Mouse (Mus musculus): ENCODE data around the gene Carmil2. TPM values are rescaled to one million over a fixed set of nuclear protein-coding genes. Genes with fewer than 3 reads are reported as not detected.

The Carmil2 gene
- polyA plus RNA-seq, 1 experiment = not detected

DNA sequence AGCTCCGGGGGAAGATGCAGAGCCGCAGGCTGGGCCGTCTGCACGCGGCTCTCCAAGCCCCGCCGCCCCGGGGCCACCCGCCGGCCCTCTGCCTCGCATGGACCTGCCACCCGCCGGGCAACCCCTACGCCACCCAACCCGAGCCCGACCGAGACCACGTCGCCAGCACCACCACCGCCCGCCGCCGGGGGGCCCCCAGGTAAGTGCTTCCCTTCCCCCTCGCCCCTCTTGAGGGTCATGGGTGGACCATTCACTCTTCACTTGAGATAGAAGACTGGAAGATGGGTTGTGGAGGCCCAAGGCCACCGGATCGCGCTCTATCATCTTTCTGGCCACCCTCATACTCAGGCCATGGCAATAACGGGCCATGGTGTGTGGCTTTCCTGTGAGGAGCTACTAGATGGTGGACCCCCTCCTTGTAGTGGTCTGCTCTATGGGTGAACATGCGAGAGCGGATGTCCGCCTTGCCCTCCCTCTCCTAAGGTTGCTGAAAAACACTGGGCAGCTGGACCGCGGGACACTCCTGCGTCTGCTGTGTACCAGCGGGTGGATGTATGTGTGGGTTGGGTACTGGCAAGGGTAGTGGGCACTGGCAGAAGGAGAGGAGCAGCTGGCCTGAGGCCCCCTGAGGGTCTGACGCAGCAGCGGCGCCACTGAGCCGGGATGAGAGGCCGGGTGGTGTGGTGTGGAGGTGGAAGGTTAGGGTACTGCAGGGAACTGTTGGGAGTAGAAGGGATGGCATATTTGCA, 8.2 kb downstream of the Carmil2 start:
- H3K27ac ChIP-seq (ENCODE audit: insufficient read depth, low read depth, low read length) = no peak overlapping the region
- no peaks in the 10 kb centered on the region for H3K4me1 ChIP-seq (ENCODE audit: control insufficient read depth, insufficient read depth, low read length)
- no peak for TF ChIP-seq POLR2A (IDR thresholded peaks at IDR 0.05; ENCODE audit: borderline replicate concordance, low read depth, low read length)
- no peak for TF ChIP-seq CTCF (IDR thresholded peaks at IDR 0.05; ENCODE audit: low read depth, low read length)
- H3K4me3 ChIP-seq (ENCODE audit: insufficient read depth, low read length) = no peak overlapping the region

DNA sequence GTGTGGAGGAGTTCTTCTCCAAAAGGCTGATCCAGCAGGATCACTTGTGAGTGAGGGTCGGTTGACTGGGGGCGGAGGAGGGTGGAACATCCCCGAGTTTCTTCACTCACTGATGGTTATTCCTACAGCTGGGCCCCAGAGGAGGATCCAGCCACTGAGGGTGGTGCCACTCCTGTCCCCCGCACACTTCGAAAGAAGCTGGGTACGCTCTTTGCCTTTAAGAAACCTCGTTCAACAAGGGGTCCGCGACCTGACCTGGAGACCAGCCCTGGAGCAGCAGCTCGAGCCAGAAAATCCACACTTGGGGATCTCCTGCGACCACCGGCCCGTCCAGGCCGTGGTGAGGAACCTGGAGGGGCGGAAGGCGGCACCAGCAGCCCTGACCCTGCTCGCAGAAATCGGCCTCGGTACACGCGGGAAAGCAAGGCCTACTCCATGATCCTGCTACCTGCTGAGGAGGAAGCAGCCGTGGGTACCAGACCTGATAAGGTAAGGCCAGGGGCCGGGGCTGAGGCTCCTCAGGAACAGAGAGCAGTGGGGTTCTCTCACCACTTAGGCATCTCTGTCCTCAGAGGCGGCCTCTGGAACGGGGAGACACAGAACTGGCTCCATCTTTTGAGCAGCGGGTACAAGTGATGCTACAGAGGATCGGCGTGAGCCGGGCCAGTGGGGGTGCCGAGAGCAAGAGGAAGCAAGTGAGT, 9.2 kb downstream of the Carmil2 start:
- Histone ChIP-seq H3K27ac (ENCODE audit: insufficient read depth, low read depth, low read length) (no peak overlapping the region), H3K4me1 (ENCODE audit: control insufficient read depth, insufficient read depth, low read length) (peaks cover 2% of the 10 kb centered on the region; the same call in 1 of the 2 replicates)
- TF ChIP-seq CTCF (IDR thresholded peaks at IDR 0.05; ENCODE audit: low read depth, low read length) (no peak), POLR2A (IDR thresholded peaks at IDR 0.05; ENCODE audit: borderline replicate concordance, low read depth, low read length) (no peak)

DNA sequence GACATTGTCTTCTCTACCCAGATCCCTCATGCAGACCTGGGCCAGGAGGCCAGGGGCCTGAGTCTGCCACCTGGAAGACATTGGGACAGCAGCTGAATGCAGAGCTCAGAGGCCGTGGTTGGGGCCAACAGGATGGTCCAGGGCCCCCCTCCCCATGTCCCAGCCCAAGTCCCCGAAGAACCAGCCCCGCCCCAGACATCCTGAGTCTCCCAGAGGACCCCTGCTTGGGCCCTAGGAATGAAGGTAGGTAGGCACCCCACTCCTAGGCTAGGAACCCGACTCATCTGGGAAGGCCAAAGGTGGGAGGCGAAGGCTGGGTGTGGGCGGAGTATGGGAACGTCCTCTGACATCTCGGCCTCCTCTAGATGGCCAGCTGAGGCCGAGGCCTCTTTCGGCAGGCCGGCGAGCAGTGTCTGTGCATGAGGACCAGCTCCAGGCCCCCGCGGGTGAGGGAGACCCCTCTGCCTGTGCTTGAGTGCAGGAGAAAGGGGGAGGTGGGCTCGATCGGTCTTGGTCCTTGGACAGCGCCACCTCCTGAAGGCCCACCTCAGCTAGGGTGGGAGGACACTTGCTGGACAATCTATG, 11.2 kb downstream of the Carmil2 start:
- H3K4me3 ChIP-seq (ENCODE audit: insufficient read depth, low read length) = no peak overlapping the region
- no peak for TF ChIP-seq CTCF (IDR thresholded peaks at IDR 0.05; ENCODE audit: low read depth, low read length)
- TF ChIP-seq POLR2A (IDR thresholded peaks at IDR 0.05; ENCODE audit: borderline replicate concordance, low read depth, low read length) = no peak
- peaks cover 2% of the 10 kb centered on the region; the same call in 1 of the 2 replicates for H3K4me1 ChIP-seq (ENCODE audit: control insufficient read depth, insufficient read depth, low read length)
- H3K27ac ChIP-seq (ENCODE audit: insufficient read depth, low read depth, low read length) = no peak overlapping the region

More for the DNA sequence above, 9.2 kb downstream of the Carmil2 start:
- H3K4me3 ChIP-seq (ENCODE audit: insufficient read depth, low read length) = no peak overlapping the region

DNA sequence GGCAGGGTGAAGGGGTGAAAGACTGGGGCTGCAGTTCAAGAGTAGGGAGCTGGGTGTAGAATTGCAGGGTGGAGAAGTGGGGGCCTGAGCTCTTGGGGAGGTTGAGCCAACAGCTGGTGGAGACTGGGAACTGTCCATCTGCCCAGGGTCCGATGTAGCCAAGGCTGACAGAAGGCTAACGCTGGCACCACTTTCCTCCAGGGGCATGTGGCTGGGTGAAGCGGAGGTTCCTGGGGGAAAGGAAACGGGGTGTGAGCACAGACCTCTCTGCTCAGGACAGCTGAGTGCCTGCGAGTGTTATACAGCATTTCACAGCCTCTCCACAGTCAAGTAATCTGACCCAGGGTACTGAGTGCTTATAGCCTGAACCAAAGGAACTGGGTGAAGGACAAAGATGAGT, 12.7 kb downstream of the Carmil2 start:
- TF ChIP-seq POLR2A (IDR thresholded peaks at IDR 0.05; ENCODE audit: borderline replicate concordance, low read depth, low read length) (no peak), CTCF (IDR thresholded peaks at IDR 0.05; ENCODE audit: low read depth, low read length) (no peak)
- Histone ChIP-seq H3K4me1 (ENCODE audit: control insufficient read depth, insufficient read depth, low read length) (peaks cover 2% of the 10 kb centered on the region; the same call in 1 of the 2 replicates), H3K4me3 (ENCODE audit: insufficient read depth, low read length) (no peak overlapping the region), H3K27ac (ENCODE audit: insufficient read depth, low read depth, low read length) (no peak overlapping the region)

DNA sequence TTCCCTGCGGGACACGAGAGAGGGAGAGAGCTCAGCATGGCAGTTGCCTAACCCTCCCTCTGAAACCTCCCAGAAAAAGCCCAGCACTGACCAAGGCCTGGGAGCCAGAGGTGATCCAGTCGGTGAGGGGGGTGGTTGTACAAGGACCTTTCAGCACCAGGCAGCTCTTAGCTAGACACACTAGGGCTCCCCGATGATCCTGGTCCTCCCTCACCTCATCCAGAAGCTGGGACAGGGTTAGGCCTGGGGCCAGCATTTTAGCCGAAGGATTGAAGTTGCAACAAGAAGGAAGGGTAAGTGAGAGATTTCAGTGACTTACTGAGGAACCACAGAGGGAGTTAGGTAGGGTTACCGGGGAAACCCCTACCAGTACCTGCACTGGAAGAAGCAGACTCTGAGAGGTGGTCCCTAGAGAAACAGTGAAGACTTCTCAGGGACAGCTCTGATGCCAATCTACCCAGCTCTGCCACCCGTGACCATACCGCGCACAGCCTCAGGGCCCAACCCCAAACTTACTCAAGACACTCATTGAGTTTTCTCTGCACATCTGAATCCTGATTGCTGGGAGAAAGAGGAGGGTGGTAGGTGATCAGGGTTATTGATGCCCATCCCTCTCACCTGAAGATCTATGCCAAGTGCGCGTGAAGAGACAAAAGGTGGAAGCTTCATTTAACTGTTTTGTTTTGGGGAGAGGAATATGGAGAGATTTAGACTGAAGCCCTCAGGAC, 13.6 kb downstream of the Carmil2 start:
- peak overlapping the region; percentile 87 for H3K4me3 ChIP-seq (ENCODE audit: insufficient read depth, low read length)
- no peak for TF ChIP-seq CTCF (IDR thresholded peaks at IDR 0.05; ENCODE audit: low read depth, low read length)
- TF ChIP-seq POLR2A (IDR thresholded peaks at IDR 0.05; ENCODE audit: borderline replicate concordance, low read depth, low read length) = no peak
- H3K27ac ChIP-seq (ENCODE audit: insufficient read depth, low read depth, low read length) = no peak overlapping the region
- H3K4me1 ChIP-seq (ENCODE audit: control insufficient read depth, insufficient read depth, low read length) = peaks cover 2% of the 10 kb centered on the region; the same call in 1 of the 2 replicates

DNA sequence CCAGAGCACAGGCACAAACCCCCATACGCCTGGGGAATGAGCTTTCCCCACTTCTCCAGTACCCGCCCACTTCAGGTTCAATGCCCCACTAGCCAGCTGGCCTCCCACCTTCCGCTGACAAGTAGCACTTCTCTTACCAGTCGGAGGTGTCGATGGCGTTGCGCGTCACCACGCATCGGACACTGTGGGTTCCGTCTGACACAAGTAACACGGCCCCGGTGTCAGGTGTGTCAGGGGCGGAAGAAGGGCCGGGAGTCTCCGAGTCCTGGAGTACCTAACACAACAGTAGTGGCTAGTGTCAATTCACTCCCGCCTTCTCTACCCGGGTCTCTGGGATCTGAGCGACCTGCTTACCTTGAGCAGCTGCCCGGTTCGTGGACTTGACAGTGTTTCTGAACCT, 14.5 kb downstream of the Carmil2 start:
- TF ChIP-seq POLR2A (IDR thresholded peaks at IDR 0.05; ENCODE audit: borderline replicate concordance, low read depth, low read length) = no peak
- TF ChIP-seq CTCF (IDR thresholded peaks at IDR 0.05; ENCODE audit: low read depth, low read length) = no peak
- H3K27ac ChIP-seq (ENCODE audit: insufficient read depth, low read depth, low read length) = peak overlapping the region; percentile 93; the same call in 1 of the 2 replicates
- H3K4me1 ChIP-seq (ENCODE audit: control insufficient read depth, insufficient read depth, low read length) = peaks cover 2% of the 10 kb centered on the region; the same call in 1 of the 2 replicates
- peak overlapping the region; percentile 87 for H3K4me3 ChIP-seq (ENCODE audit: insufficient read depth, low read length)

DNA sequence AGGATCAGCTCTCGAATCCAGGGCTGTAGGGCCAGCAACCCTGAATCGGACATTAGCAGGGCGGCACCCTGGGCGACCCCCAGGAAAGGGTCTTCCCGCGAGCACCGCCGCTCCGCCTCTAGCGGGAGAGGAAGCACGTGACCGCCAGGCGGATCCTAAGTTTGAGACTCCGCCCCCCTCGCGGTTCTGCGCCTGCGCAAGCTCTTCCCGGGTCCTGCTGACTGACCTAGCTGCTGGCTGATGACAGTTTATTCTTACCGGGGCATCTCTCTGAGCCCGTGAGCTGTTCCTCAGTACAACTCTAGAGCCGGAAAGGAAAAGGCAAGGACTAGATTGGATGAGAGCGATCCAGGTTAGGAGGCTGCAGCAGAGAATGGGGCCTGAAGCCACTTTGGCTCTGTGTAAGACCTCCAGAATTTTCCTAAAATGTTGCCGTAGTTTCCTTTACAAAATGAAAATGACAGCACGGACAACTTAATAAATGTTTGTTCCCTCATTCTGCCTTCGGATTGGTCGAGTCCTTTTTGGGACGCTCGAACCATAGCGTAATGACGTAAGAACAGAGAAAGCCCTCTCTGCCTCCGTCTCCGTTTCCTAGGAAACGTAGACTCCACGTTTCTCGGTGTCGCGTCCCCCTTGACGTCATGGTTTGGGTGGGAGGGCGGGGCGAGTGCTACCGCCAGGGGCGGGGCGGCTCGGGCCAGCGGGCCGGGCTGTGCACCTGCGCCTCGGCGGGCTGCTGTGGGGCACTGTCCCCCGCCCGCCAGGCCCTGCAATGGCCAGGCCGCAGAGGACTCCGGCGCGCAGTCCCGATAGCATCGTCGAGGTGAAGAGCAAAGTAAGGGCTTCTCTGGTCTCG, 15.1 kb downstream of the Carmil2 start, which contains the start of the genes Acd and Pard6a:
Gene Acd (minus strand): TSS at position 137 of the 859 bp plus-strand sequence.
Gene Pard6a (plus strand): TSS at position 183 of the 859 bp plus-strand sequence.
- Histone ChIP-seq H3K4me3 (ENCODE audit: insufficient read depth, low read length) (peak within 1 kb of the TSS; percentile 87), H3K4me1 (ENCODE audit: control insufficient read depth, insufficient read depth, low read length) (peaks cover 2% of the 10 kb centered on the region; the same call in 1 of the 2 replicates), H3K27ac (ENCODE audit: insufficient read depth, low read depth, low read length) (peak within 1 kb of the TSS; percentile 93)
- TF ChIP-seq CTCF (IDR thresholded peaks at IDR 0.05; ENCODE audit: low read depth, low read length) (no peak), POLR2A (IDR thresholded peaks at IDR 0.05; ENCODE audit: borderline replicate concordance, low read depth, low read length) (no peak; the same call in 1 of the 2 replicates)

DNA sequence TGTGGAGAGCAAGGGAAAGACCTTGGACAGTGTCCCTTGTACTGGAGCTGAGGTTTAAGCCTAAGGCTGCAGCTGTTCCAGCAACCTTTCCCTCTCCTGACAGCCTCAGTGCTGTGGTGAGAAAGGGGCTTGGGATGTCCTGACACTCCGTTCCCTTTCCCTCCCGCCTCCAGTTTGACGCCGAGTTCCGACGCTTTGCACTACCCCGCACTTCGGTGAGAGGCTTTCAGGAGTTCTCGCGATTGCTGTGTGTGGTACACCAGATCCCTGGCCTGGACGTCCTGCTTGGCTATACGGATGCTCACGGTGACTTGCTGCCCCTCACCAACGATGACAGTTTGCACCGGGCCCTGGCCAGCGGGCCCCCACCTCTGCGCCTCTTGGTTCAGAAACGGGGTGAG, 15.9 kb downstream of the Carmil2 start:
- Histone ChIP-seq H3K4me1 (ENCODE audit: control insufficient read depth, insufficient read depth, low read length) (peaks cover 2% of the 10 kb centered on the region; the same call in 1 of the 2 replicates), H3K27ac (ENCODE audit: insufficient read depth, low read depth, low read length) (no peak overlapping the region), H3K4me3 (ENCODE audit: insufficient read depth, low read length) (peak overlapping the region; percentile 87)
- no peak for TF ChIP-seq POLR2A (IDR thresholded peaks at IDR 0.05; ENCODE audit: borderline replicate concordance, low read depth, low read length)
